Mouse (Mus musculus) testis, adult 2 months (tissue): ENCODE measurements at regions not wholly inside any gene's neighbourhood (a gene's known extent, or its start where the extent isn't known, plus 50 kb on each side); places are given as distances from the start of the nearest gene placed in this dataset.

Experiments used
- H3K27ac ChIP-seq: fragments of 200-500 bp; 2 replicates; pipeline ENCODE4 v1.5.1; 2012; ENCODE audit warnings: low read depth, low read length; ENCODE audit not compliant: control insufficient read depth, insufficient read depth
- H3K27me3 ChIP-seq: fragments of 200-500 bp; 2 replicates; pipeline ENCODE4 v1.6.1; 2012; ENCODE audit warnings: mild to moderate bottlenecking, low read length, moderate library complexity; ENCODE audit not compliant: control insufficient read depth, insufficient read depth
- H3K36me3 ChIP-seq: fragments of 200-500 bp; 2 replicates; pipeline ENCODE4 v1.6.1; 2012; ENCODE audit warnings: mild to moderate bottlenecking, low read length; ENCODE audit not compliant: control insufficient read depth, insufficient read depth
- H3K4me1 ChIP-seq: fragments of 200-500 bp; 2 replicates; pipeline ENCODE4 v1.6.1; 2012; ENCODE audit warnings: low read length; ENCODE audit not compliant: control insufficient read depth, insufficient read depth
- H3K4me3 ChIP-seq: fragments of 200-500 bp; 2 replicates; pipeline ENCODE4 v1.5.1; 2012; ENCODE audit warnings: low read depth, mild to moderate bottlenecking, low read length, moderate library complexity, mixed read lengths; ENCODE audit not compliant: control insufficient read depth
- CTCF ChIP-seq: fragments of 200-500 bp; IDR thresholded peaks from 2 replicates; pipeline ENCODE4 v1.5.1; 2012; ENCODE audit warnings: low read depth, mild to moderate bottlenecking, inconsistent platforms, low read length, moderate library complexity; ENCODE audit not compliant: control insufficient read depth, insufficient read depth, insufficient replicate concordance
- POLR2A ChIP-seq: fragments of 200-500 bp; IDR thresholded peaks from 2 replicates; pipeline ENCODE4 v1.6.1; 2012; ENCODE audit warnings: low read depth, mild to moderate bottlenecking, inconsistent platforms, low read length, moderate library complexity; ENCODE audit not compliant: control insufficient read depth

GRCm38 (mm10) chr5:25599363-25599762 is 83.5 kb downstream of the Cct8l1 start:
- Histone ChIP-seq H3K4me1 (no peaks in the 10 kb centered on the region), H3K27ac (no peak overlapping the region), H3K4me3 (no peak overlapping the region), H3K27me3 (no peaks in the 10 kb centered on the region), H3K36me3 (no peaks in the 10 kb centered on the region)
- TF ChIP-seq POLR2A, result no peak
- TF ChIP-seq CTCF, result no peak

- Histone ChIP-seq H3K27ac (no peak overlapping the region), H3K4me1 (no peaks in the 10 kb centered on the region), H3K27me3 (no peaks in the 10 kb centered on the region), H3K4me3 (no peak overlapping the region), H3K36me3 (no peaks in the 10 kb centered on the region)
- TF ChIP-seq POLR2A, result no peak
- TF ChIP-seq CTCF, result no peak
Measured at GRCm38 (mm10) chr5:25597786-25598185, 81.9 kb downstream of the Cct8l1 start.

- Histone ChIP-seq H3K36me3 (no peaks in the 10 kb centered on the region), H3K27ac (no peak overlapping the region), H3K4me1 (no peaks in the 10 kb centered on the region), H3K27me3 (no peaks in the 10 kb centered on the region), H3K4me3 (no peak overlapping the region)
- TF ChIP-seq POLR2A (no peak), CTCF (no peak)
Measured at GRCm38 (mm10) chr5:25591709-25592108, 75.8 kb downstream of the Cct8l1 start.
